ENCODE assay signal across 18 mouse cellular contexts in genomic region chr8:107846141-107846540, GRCm38 (mm10).
"Had no signal": no experiment of that assay in that cellular context is flagged by ENCODE, and none has a peak within 500 bp of the region (broad histone marks: within the 10 kb centered on the region; RNA-seq: fewer than 3 reads in every experiment).

No protein-coding gene starts in this region.

- H3K4me2 ChIP-seq: lung, embryonic 14.5 days; midbrain, embryonic 12.5 days; neural tube, embryonic 13.5 days; neural tube, embryonic 15.5 days had no signal

- H3K4me3 ChIP-seq: midbrain, embryonic 10.5 days; midbrain, embryonic 12.5 days; myocyte; neural tube, embryonic 13.5 days; neural tube, embryonic 15.5 days had no signal

- ATAC-seq: midbrain, embryonic 16.5 days had no signal

- H3K9ac ChIP-seq: lung, embryonic 14.5 days; midbrain, embryonic 12.5 days; neural tube, embryonic 13.5 days; neural tube, embryonic 15.5 days had no signal

- DNase-seq: lung, embryonic 14.5 days; lung, postnatal 10 days; lung, postnatal 4 days; midbrain, embryonic 14.5 days; retina, postnatal 1 day; right cerebral cortex, adult 18-20 months; right cerebral cortex, postnatal 25 days; right cerebral cortex, postnatal 4 days; spleen, adult 18-20 months; thymus, adult 18-20 months; thymus, postnatal 14 days; thymus, postnatal 36 days had no signal

- H3K27me3 ChIP-seq: midbrain, embryonic 12.5 days; neural tube, embryonic 13.5 days; neural tube, embryonic 15.5 days had no signal

- H3K36me3 ChIP-seq: midbrain, embryonic 10.5 days; midbrain, embryonic 12.5 days; neural tube, embryonic 13.5 days; neural tube, embryonic 15.5 days had no signal

- H3K27ac ChIP-seq: midbrain, embryonic 10.5 days; midbrain, embryonic 12.5 days; neural tube, embryonic 13.5 days; neural tube, embryonic 15.5 days had no signal

- H3K9me3 ChIP-seq: midbrain, embryonic 10.5 days; midbrain, embryonic 12.5 days; neural tube, embryonic 13.5 days; neural tube, embryonic 15.5 days had no signal

- H3K4me1 ChIP-seq: midbrain, embryonic 10.5 days; midbrain, embryonic 12.5 days; neural tube, embryonic 13.5 days; neural tube, embryonic 15.5 days had no signal
